Mouse (Mus musculus): ENCODE measurements around the gene Rbm17. TPM values are rescaled to one million over a fixed set of nuclear protein-coding genes. Genes with fewer than 3 reads are reported as not detected.
"Not testable (repeated sequence)": the region's sequence is repeated elsewhere in the genome, so short reads cannot be mapped to it uniquely, and the experiment has no call there.

Gene Rbm17
- polyA plus RNA-seq, 1 experiment = 35.4 TPM

- 16% methylated on average over 15 of the region's 15 CpGs for WGBS
- no peak for DNase-seq (ENCODE audit: low read depth, low spot score)
Measured at GRCm38 (mm10) chr2:11552966-11553451, 50.9 kb downstream of the Rbm17 start.

GRCm38 (mm10) chr2:11552297-11552821 is 51.6 kb downstream of the Rbm17 start:
- no peak for DNase-seq (ENCODE audit: low read depth, low spot score)
- WGBS = 34% methylated on average over 9 of the region's 9 CpGs

GRCm38 (mm10) chr2:11551726-11552125 is 52.2 kb downstream of the Rbm17 start:
- no peak for DNase-seq (ENCODE audit: low read depth, low spot score)
- WGBS = 15% methylated on average over 1 of the region's 1 CpGs

- DNase-seq (ENCODE audit: low read depth, low spot score) = no peak
- WGBS = 84% methylated on average over 10 of the region's 10 CpGs
Measured at GRCm38 (mm10) chr2:11548508-11548907, 55.4 kb downstream of the Rbm17 start.

GRCm38 (mm10) chr2:11547609-11548008 is 56.3 kb downstream of the Rbm17 start:
- WGBS = 70% methylated on average over 2 of the region's 2 CpGs
- DNase-seq (ENCODE audit: low read depth, low spot score) = no peak

- no peak for DNase-seq (ENCODE audit: low read depth, low spot score)
- WGBS = 71% methylated on average over 8 of the region's 8 CpGs
Measured at GRCm38 (mm10) chr2:11546091-11546490, 57.9 kb downstream of the Rbm17 start.

- WGBS = 14% methylated on average over 1 of the region's 1 CpGs
- no peak for DNase-seq (ENCODE audit: low read depth, low spot score)
Measured at GRCm38 (mm10) chr2:11545380-11545779, 58.6 kb downstream of the Rbm17 start.

GRCm38 (mm10) chr2:11544342-11544741 is 59.6 kb downstream of the Rbm17 start:
- 69% methylated on average over 5 of the region's 5 CpGs for WGBS

GRCm38 (mm10) chr2:11543158-11543557 is 60.8 kb downstream of the Rbm17 start:
- WGBS = 75% methylated on average over 7 of the region's 7 CpGs
- DNase-seq (ENCODE audit: low read depth, low spot score) = no peak

More at GRCm38 (mm10) chr2:11544342-11544741, 59.6 kb downstream of the Rbm17 start:
- DNase-seq (ENCODE audit: low read depth, low spot score) = no peak

- peak; percentile 35 for DNase-seq (ENCODE audit: low read depth, low spot score)
- WGBS = 71% methylated on average over 1 of the region's 1 CpGs
Measured at GRCm38 (mm10) chr2:11542640-11543039, 61.3 kb downstream of the Rbm17 start.

- 98% methylated on average over 1 of the region's 1 CpGs for WGBS
- no peak for DNase-seq (ENCODE audit: low read depth, low spot score)
Measured at GRCm38 (mm10) chr2:11542121-11542520, 61.8 kb downstream of the Rbm17 start.

GRCm38 (mm10) chr2:11541528-11541927 is 62.4 kb downstream of the Rbm17 start:
- not testable (repeated sequence) for DNase-seq (ENCODE audit: low read depth, low spot score)
- 20% methylated on average over 1 of the region's 1 CpGs for WGBS

GRCm38 (mm10) chr2:11535966-11536365 is 68.0 kb downstream of the Rbm17 start:
- WGBS = 58% methylated on average over 8 of the region's 8 CpGs
- no peak for DNase-seq (ENCODE audit: low read depth, low spot score)

Other genes starting within 250 kb of the Rbm17 start
- gene Pfkfb3, start 50.1 kb downstream of the Rbm17 start, polyA plus RNA-seq (2012; rRNA removed) = 14.7 and 21.8 TPM in 2 replicates
- not detected in 2 replicates for gene Gm17490, start 22.1 kb upstream of the Rbm17 start, polyA plus RNA-seq (2012; rRNA removed)
- gene Il2ra, start 38.7 kb upstream of the Rbm17 start, polyA plus RNA-seq (2012; rRNA removed) = 0.36 and 0.73 TPM in 2 replicates
- 27.5 and 39.0 TPM in 2 replicates for gene Il15ra, start 101.1 kb upstream of the Rbm17 start, polyA plus RNA-seq (2012; rRNA removed)
- gene Fbh1, start 173.4 kb upstream of the Rbm17 start, polyA plus RNA-seq (2012; rRNA removed) = 25.1 and 39.4 TPM in 2 replicates
- gene Ankrd16, start 173.7 kb upstream of the Rbm17 start, polyA plus RNA-seq (2012; rRNA removed) = 55.9 and 67.8 TPM in 2 replicates

Data from large intestine, adult 2 months (tissue).